ENCODE assay signal across 10 mouse cellular contexts in the genomic region with DNA sequence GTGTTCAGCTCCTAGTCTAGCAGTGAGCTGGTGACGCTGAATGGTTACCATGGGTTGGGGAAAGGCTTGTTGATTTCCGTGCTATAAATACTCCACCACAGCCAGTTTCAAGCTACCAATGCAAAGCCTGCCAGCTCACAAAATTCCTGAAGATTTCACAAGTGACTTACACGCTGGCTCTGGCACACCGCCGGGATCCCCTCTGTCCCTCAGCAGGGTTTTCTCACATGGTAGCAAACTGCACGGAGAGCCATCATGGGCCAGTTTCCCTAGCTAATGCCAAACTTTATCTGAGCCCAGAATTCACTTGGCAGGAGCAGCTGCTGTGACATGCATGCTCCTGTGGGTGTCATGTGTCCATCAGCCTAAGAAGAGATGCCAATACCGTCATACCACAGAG. TPM values are rescaled to one million over a fixed set of nuclear protein-coding genes. Genes with fewer than 3 reads are reported as not detected.
DNase-seq lines count a peak whose midpoint lies in the region.
"Had no signal": no experiment of that assay in that cellular context is flagged by ENCODE, and none has a peak within 500 bp of the region (broad histone marks: within the 10 kb centered on the region; RNA-seq: fewer than 3 reads in every experiment).

No protein-coding gene starts in this region.

- peak; percentile 72 to 73 for DNase-seq in heart, adult 18-20 months
- DNase-seq in heart, embryonic 10.5 days (ENCODE audit: low spot score): no peak
- peak; percentile 8 to 25 for DNase-seq in frontal cortex, postnatal 14 days (ENCODE audit: low spot score in 2 of 2)
- DNase-seq in heart, postnatal 25 days (ENCODE audit: low spot score): peak; percentile 29
- peak; percentile 46 for DNase-seq in lung, postnatal 36 days
- no peak for DNase-seq in liver
- no peak for DNase-seq in embryo, embryonic 9.5 days (ENCODE audit: extremely low spot score)
- DNase-seq in thymus, postnatal 0 days (ENCODE audit: low spot score): no peak

- peaks cover 5% of the 10 kb centered on the region; the same call in 1 of the 2 replicates for H3K4me1 ChIP-seq in heart, embryonic 10.5 days
- H3K4me1 ChIP-seq: limb, embryonic 12.5 days; neural tube, embryonic 12.5 days had no signal

- intact Hi-C loops in heart, postnatal 25 days (cut with DNase I): no loop called here

- no peak overlapping the region for H3K4me3 ChIP-seq in heart, embryonic 10.5 days
- H3K4me3 ChIP-seq: limb, embryonic 12.5 days; neural tube, embryonic 12.5 days had no signal

- WGBS in heart, embryonic 10.5 days: 56% methylated on average over 7 of the region's 7 CpGs

- peaks cover 3% of the 10 kb centered on the region; the same call in 1 of the 2 replicates for H3K27me3 ChIP-seq in heart, embryonic 10.5 days (ENCODE audit: insufficient read depth, poor library complexity, severe bottlenecking)
- H3K27me3 ChIP-seq: limb, embryonic 12.5 days; neural tube, embryonic 12.5 days had no signal

- no peaks in the 10 kb centered on the region for H3K9me3 ChIP-seq in heart, embryonic 10.5 days
- H3K9me3 ChIP-seq: limb, embryonic 12.5 days; neural tube, embryonic 12.5 days had no signal

- H3K36me3 ChIP-seq in heart, embryonic 10.5 days: no peaks in the 10 kb centered on the region
- H3K36me3 ChIP-seq: limb, embryonic 12.5 days; neural tube, embryonic 12.5 days had no signal

- no peak overlapping the region for H3K27ac ChIP-seq in heart, embryonic 10.5 days
- H3K27ac ChIP-seq: limb, embryonic 12.5 days; neural tube, embryonic 12.5 days had no signal

RNA-seq across cellular contexts. Expression of gene Ikzf3, which starts 36.4 kb away (rescaled TPM):
- 1 to 10 TPM in 1 of 2 experiments, under 1 TPM in 1; 0.89 to 5.0 TPM for total RNA-seq in heart, adult 18-20 months (2021)
- polyA plus RNA-seq in heart, embryonic 10.5 days (2016; fragmentation: Nextera tagmentation; extraction: Ambion mirVana): 0.04 and 0.22 TPM in 2 replicates
- total RNA-seq in heart, postnatal 25 days (2021): under 1 TPM; 0.44 to 0.61 TPM
- 42.6 and 59.5 TPM in 2 replicates for polyA plus RNA-seq in thymus, postnatal 0 days (2015; fragmentation: Nextera tagmentation; extraction: Ambion mirVana)

RNA-seq across cellular contexts. Expression of gene Zpbp2, which starts 41.5 kb away (rescaled TPM):
- not detected for total RNA-seq in heart, adult 18-20 months (2021)
- 0.21 and 0.65 TPM in 2 replicates for polyA plus RNA-seq in heart, embryonic 10.5 days (2016; fragmentation: Nextera tagmentation; extraction: Ambion mirVana)
- not detected for total RNA-seq in heart, postnatal 25 days (2021)
- 2.3 and 2.4 TPM in 2 replicates for polyA plus RNA-seq in thymus, postnatal 0 days (2015; fragmentation: Nextera tagmentation; extraction: Ambion mirVana)
- polyA plus RNA-seq: limb, embryonic 12.5 days; neural tube, embryonic 12.5 days had no signal

Comparison
In these comparisons a context has a peak if more than half of its experiments do, and no peak if none do; other contexts are left out.
1. DNase-seq: peak in heart, adult 18-20 months (2 of 2), frontal cortex, postnatal 14 days (2 of 2), heart, postnatal 25 days (single experiment) and lung, postnatal 36 days (single experiment); none in heart, embryonic 10.5 days (single experiment), liver (single experiment), embryo, embryonic 9.5 days (single experiment) and thymus, postnatal 0 days (single experiment).